8 mouse cellular contexts compared by ENCODE assay signal in the genomic region with DNA sequence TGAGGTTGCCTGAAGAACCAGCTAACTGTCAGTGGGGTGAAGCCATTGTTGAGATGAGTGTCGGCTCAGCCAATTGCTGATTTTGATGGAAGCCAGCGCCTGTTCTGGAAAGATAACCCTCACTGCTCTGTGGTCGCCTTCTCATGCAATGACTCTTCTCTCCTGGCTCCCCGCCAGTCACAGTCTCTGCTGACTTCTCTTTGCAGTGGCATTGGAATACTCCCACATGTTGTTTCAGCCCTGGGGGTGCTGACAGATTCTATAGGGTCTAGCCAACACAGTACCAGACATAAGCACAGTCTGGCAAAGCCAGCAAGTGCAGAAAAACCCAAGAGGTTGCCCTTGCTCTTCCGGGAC. TPM values are rescaled to one million over a fixed set of nuclear protein-coding genes. Genes with fewer than 3 reads are reported as not detected.
DNase-seq lines count a peak whose midpoint lies in the region; ATAC-seq lines count a peak whose summit lies in the region.

No protein-coding gene starts in this region.

- no peaks in the 10 kb centered on the region for H3K36me3 ChIP-seq in kidney, embryonic 16.5 days (ENCODE audit: insufficient read depth, low read length)
- no peaks in the 10 kb centered on the region for H3K36me3 ChIP-seq in liver, embryonic 12.5 days

- H3K4me3 ChIP-seq in kidney, embryonic 16.5 days (ENCODE audit: low read length) = no peak overlapping the region
- peak overlapping the region; percentile 35 for H3K4me3 ChIP-seq in liver, embryonic 12.5 days

- peak; percentile 53; the same call in 1 of the 2 replicates for ATAC-seq in kidney, embryonic 16.5 days (ENCODE audit: low FRiP score, low TSS enrichment)
- peak; percentile 81 for ATAC-seq in erythroid progenitor cell, adult 5-6 weeks (replicated peaks; ENCODE audit: low FRiP score, poor library complexity, severe bottlenecking)
- ATAC-seq in liver, embryonic 12.5 days = peak; percentile 89

- 0 out of 2 replicates have a peak overlapping the region, but pooled peaks have one; percentile 14 for H3K4me2 ChIP-seq in kidney, embryonic 16.5 days (replicated peaks; ENCODE audit: low read depth, low read length)
- peak overlapping the region; percentile 72 for H3K4me2 ChIP-seq in liver, embryonic 12.5 days

- H3K9me3 ChIP-seq in kidney, embryonic 16.5 days (ENCODE audit: low read length) = no peaks in the 10 kb centered on the region
- H3K9me3 ChIP-seq in liver, embryonic 12.5 days (replicated peaks) = no peaks in the 10 kb centered on the region

- WGBS in kidney, embryonic 16.5 days = 23% methylated on average over 5 of the region's 5 CpGs
- WGBS in liver, embryonic 12.5 days (ENCODE audit: insufficient replicate concordance) = 26% methylated on average over 5 of the region's 5 CpGs

- intact Hi-C loops in heart, postnatal 25 days (cut with DNase I) = no loop called here

- peak overlapping the region; percentile 21; the same call in 1 of the 2 replicates for H3K27ac ChIP-seq in kidney, embryonic 16.5 days (ENCODE audit: low read length)
- H3K27ac ChIP-seq in liver, embryonic 12.5 days = peak overlapping the region; percentile 95

- H3K4me1 ChIP-seq in kidney, embryonic 16.5 days (ENCODE audit: insufficient read depth, low read length) = peaks cover 50% of the 10 kb centered on the region
- peaks cover 83% of the 10 kb centered on the region for H3K4me1 ChIP-seq in liver, embryonic 12.5 days

- no peak overlapping the region for H3K9ac ChIP-seq in kidney, embryonic 16.5 days (replicated peaks; ENCODE audit: low read length)
- peak overlapping the region; percentile 50 for H3K9ac ChIP-seq in liver, embryonic 12.5 days

- H3K27me3 ChIP-seq in kidney, embryonic 16.5 days (ENCODE audit: insufficient read depth, low read length) = no peaks in the 10 kb centered on the region
- no peaks in the 10 kb centered on the region for H3K27me3 ChIP-seq in liver, embryonic 12.5 days (replicated peaks)

- no peak for DNase-seq in kidney, adult 18-20 months
- DNase-seq in adipocyte (ENCODE audit: low spot score) = peak; percentile 55
- DNase-seq in heart, postnatal 25 days (ENCODE audit: low spot score) = peak; percentile 36
- DNase-seq in spleen, postnatal 36 days (ENCODE audit: low spot score in 2 of 2) = peak; percentile 28 to 71
- DNase-seq in yolk sac, embryonic 10.5 days (ENCODE audit: low spot score) = no peak

RNA-seq across cellular contexts. Expression of a gene that starts 27.5 kb away (rescaled TPM):
- 47.1 and 56.8 TPM in 2 replicates for polyA plus RNA-seq in kidney, embryonic 16.5 days (2015; fragmentation: Nextera tagmentation; extraction: Ambion mirVana)
- not detected in 2 replicates for total RNA-seq in erythroid progenitor cell, adult 5-6 weeks (2015; ENCODE audit: low replicate concordance)
- not detected in 2 replicates for total RNA-seq in erythroid progenitor cell, adult 5-6 weeks (2017; ENCODE audit: low replicate concordance)
- 10 to 100 TPM; 14.8 to 16.1 TPM for total RNA-seq in heart, postnatal 25 days (2021)
- polyA plus RNA-seq in liver, embryonic 12.5 days (2016; fragmentation: Nextera tagmentation; extraction: Ambion mirVana) = 0.10 and 0.13 TPM in 2 replicates

Comparison
In these comparisons a context has a peak if more than half of its experiments do, and no peak if none do; other contexts are left out.
1. DNase-seq: peak in adipocyte (single experiment), heart, postnatal 25 days (single experiment) and spleen, postnatal 36 days (2 of 2); none in kidney, adult 18-20 months (single experiment) and yolk sac, embryonic 10.5 days (single experiment).
2. RNA of a gene that starts 27.5 kb away (total RNA-seq): 14.8 to 16.1 TPM in heart, postnatal 25 days; not detected in erythroid progenitor cell, adult 5-6 weeks; every median in the first group is over 10 times any median in the second.
3. Peak in every context shown above with its lines, with median percentiles within 50 percentile points of each other: ATAC-seq.